Mouse (Mus musculus) adrenal gland, adult 8-10 months (tissue): ENCODE data around the gene Ybx2. TPM values are rescaled to one million over a fixed set of nuclear protein-coding genes. Genes with fewer than 3 reads are reported as not detected.
A peak's percentile ranks its signal among the peaks of the same experiment; 100 is the strongest.
"Not testable (repeated sequence)": the region's sequence is repeated elsewhere in the genome, so short reads cannot be mapped to it uniquely, and the experiment has no call there.

Source experiments
- DNase-seq: peaks from one replicate; pipeline ENCODE4 v3.0.0; 2022
- total RNA-seq, 4 experiments: library from RNA; stranded (reverse); gene quantifications; 2 replicates each; pipeline ENCODE4 v1.2.4; 2022

Ybx2 gene
- total RNA-seq, 4 experiments from 2014 or later, result 6.3 to 13.9 (median 11.8) TPM

GRCm38 (mm10) chr11:69915667-69916627 lies 19.6 kb upstream of the Ybx2 start:
- DNase-seq, result no peak

DNA sequence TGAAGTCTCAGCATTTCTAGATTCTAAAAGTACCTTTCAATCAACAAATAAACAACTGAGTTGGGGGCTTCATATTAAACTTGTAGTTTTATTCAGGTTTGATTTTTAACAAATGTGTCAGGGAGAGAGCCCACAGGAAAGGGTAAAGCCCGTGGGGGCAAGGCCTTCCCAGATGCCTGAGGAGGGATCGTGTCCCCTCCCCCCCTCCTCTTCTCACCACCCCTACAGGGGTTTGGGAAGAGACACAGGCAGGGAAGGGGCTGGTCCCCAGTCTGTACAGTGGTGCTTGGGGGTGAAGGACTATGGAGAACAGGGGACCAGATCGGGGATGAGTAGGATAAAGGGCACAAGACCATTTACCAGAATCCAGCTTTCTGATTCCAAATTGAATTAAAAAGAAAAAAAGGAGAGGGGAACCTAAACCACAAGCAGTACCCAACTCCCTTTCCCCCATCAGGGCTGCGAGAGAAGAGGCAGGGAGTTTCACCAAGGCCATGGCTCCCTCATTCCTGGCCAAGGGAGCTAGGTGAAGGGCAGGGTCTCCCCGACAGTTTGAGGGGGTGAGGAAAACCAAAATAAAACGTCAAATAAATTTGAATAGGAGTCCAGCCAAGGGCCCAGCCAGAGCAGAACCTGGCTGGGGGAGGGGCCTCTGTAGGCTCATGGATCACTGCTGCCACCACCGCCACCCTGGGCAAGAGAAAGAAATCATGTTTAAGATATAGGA lies 18.8 kb upstream of the Ybx2 start:
- DNase-seq, result not testable (repeated sequence)

DNA sequence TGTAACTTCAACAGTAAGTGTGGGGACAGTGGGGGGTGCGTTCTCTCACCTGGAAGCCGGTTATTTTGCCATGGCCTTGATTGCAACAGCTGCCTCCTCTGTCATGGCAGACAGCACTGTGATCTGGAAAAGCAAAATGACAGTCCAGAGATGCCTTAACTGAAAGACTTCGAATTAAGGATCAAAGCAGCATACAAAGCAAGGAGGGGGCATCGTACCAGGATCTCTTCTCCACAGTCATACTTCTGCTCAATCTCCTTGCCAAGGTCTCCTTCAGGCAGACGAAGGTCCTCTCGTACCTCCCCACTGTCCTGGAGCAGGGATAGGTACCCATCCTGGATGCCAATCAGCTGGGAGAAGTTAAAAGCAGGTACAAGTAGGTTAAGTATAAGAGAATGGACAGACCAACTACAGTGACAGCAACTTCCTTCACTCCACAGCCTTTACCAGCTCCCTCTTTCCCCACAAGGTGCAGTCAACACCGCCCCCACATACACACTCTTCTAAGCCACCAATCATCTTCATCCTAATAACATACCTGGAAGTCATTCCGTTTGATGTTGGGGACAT lies 18.1 kb upstream of the Ybx2 start:
- no peak for DNase-seq

GRCm38 (mm10) chr11:69918118-69918517 lies 17.5 kb upstream of the Ybx2 start:
- DNase-seq, result no peak

DNA sequence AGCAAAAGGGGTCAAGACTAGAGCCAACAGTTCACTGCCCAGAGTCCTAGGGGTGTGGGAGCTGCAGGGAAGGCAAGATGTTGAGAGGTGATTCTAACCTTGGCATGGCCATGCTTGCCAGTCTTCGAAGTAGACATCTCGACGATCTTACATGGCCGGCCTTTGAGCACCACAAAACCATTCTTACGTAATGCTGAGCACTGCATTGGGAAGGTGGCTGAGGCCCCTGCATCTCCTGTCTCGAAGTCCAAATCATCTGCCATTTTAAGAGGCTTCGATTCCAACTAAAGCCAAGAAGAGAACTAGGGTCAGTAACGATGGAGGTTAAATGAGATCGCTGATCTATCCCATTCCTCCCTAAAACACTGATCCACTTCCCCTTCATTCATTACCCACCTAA lies 16.5 kb upstream of the Ybx2 start:
- DNase-seq, result no peak

- DNase-seq, result peak; percentile 81
Measured at GRCm38 (mm10) chr11:69919661-69920265, 15.8 kb upstream of the Ybx2 start.

- DNase-seq, result peak; percentile 60
Measured at GRCm38 (mm10) chr11:69920266-69921031, 15.1 kb upstream of the Ybx2 start.

DNA sequence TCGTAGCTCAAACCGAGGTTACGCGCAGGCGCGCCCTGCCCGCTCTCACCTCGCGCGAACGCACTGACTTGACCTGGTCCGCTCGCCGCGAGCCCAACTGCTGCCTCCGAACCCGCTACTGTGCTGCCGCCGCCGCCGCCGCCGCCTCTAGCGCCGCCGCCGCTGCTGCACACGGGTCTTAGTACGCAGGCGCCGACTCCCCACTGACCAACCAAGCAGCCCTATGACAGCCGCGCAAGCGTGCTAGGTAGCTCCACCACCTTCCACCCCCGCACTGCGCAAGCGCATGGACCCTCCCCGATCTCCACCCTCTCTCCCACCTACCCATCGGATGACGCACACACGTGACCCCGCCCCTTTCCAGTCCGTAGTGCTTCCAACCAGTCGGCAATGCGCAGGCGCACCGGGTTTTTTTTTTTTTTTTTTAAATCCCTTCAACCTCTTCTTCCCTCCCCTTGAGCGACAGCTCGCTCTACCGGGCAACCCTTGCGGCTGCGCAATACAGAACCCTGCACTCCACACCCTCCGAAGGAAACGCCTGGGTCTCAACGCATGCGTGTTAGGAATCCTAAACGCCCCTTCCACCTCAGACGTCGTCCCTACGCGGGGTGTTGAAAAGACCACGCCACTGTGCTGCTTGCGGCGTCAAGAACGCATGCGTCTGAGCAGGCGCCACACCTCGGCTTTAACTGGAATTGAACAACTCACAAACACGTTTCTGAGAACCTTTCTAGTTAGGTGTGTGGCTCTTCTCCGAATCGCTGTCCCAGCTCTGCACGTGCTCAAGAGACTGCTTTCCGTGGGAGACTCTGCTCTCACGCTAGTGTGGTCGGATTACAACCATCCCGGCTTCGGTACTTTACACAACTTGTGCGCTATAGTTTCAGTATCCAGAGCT lies 14.2 kb upstream of the Ybx2 start, which contains the start of gene Eif5a:
Eif5a (minus strand) TSS at position 845 of the 898 bp plus-strand sequence.
- DNase-seq, result peak; percentile 100

GRCm38 (mm10) chr11:69922012-69922756 lies 13.4 kb upstream of the Ybx2 start:
- no peak for DNase-seq

DNA sequence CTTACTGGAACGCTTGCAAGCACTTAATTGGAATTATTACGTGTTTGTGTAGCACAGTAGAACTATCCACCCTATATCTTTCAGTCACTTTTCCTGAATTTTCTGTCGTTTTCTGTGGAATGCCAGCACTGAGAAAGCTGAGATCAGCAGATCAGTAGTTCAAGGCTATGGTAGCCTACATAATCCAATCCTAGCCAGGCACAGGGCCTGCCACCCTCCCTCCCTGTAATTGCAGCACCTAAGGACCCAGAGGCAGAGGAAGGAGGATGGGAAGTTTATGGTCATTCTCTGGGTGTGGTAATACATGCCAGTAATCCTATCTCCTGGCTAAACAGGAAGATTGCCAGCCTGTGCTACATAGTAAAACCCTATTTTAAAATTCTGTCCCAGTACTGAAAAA lies 12.8 kb upstream of the Ybx2 start:
- no peak for DNase-seq

- DNase-seq, result no peak
Measured at GRCm38 (mm10) chr11:69927501-69927900, 8.1 kb upstream of the Ybx2 start.

DNA sequence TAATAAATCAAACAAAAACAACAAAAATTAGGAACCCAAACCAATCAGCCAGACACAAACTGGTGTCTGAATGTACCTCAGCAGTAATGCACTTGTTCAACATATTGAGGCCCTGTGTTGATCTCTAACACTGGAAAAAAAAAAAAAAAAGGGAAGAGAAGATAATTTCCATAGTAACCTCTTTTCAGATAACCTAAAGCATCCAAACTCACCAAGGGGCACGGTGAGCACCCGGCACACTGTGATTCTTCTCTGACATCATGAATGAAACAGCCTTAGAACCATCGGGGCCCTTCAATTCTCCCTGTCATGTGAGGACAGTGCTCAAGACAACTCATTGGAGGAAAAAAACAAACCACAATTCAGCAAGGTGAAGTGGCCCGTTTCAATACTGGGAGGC lies 5.9 kb upstream of the Ybx2 start:
- no peak for DNase-seq

DNA sequence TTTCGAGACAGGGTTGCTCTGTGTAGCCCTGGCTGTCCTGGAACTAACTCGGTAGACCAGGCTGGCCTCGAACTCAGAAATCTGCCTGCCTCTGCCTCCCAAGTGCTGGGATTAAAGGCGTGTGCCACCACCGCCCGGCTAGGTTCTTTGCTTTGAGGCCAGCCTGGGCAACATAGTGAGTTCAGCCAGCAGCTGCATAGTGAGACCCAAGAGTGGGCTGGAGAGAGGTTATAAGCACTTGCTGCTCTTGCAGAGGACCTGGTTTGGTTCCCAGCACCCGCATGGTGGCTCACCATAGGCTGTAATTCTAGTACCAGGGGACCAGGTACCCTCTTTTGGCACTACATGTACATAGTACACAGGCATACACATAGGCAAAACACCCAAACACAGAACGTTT lies 5.4 kb upstream of the Ybx2 start:
- DNase-seq, result not testable (repeated sequence)

DNA sequence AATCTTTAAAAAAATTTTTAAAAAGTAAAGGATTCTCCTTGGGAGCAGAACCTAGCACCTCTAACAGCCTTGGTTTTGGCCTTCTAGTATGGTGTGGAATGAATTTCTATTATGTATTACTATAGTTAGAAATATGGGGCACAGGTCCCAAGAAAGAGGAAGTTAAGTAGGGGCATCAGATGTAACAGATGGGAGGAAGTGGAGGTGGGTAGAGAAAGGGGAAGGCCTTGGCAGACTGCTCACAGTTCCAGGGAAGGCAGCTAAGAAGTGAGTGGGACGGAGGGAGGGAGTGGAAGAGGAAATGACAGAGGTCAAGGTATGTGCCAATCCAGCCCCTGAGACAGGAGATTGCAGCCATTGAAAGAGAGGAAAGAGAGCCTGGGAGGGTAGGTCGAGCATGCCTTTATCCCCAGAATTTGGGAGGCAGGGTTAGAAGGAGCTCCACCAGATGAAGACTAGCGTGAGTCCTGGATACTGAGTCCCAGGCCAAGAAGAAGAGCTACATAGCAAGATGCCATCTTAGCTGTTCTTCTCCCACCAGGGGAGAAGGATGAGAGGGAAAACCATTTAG lies 4.5 kb upstream of the Ybx2 start:
- no peak for DNase-seq

GRCm38 (mm10) chr11:69931769-69932168 lies 3.8 kb upstream of the Ybx2 start:
- DNase-seq, result no peak

- no peak for DNase-seq
Measured at GRCm38 (mm10) chr11:69932254-69932653, 3.3 kb upstream of the Ybx2 start.

DNA sequence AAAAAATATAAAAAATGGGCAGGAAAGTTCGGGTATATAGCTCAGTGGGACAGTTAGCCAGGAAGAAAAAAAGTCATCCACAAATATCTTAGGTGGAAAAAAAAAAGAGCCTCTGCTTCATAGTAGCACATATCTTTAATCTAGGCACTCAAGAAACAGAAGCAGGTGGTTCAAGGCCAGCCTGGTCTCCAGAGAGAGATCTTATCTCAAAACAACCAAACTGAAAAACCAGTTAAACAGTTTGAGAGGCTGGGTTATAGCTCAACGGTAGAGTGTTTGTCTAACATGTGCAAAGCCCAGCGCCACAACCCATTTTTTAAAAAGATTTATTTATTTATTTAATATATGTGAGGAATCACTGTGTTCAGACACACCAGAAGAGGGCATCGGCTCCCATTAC lies 2.5 kb upstream of the Ybx2 start:
- no peak for DNase-seq

DNA sequence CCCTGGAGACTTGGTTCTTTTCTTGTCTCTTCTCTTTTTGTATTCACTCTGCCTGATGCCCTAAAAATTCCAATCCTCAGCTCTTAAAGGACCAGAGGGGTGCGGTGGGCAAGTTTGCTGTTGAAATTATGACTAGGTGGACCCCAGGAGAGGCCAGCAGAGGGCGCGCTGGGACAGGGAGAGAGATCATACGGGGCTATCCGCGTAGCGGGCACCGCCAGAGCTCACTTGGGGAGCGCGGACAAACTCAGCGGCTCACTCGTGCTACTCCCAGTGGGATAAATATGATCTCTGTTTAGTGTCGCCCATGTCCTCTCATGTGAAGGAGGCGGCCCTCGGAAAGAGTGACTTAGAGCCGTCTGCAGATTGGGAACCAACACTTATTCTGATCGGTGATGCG lies 1.4 kb upstream of the Ybx2 start:
- peak; percentile 82 for DNase-seq

GRCm38 (mm10) chr11:69934681-69935080 lies 915 bp upstream of the Ybx2 start:
- DNase-seq, result no peak

DNA sequence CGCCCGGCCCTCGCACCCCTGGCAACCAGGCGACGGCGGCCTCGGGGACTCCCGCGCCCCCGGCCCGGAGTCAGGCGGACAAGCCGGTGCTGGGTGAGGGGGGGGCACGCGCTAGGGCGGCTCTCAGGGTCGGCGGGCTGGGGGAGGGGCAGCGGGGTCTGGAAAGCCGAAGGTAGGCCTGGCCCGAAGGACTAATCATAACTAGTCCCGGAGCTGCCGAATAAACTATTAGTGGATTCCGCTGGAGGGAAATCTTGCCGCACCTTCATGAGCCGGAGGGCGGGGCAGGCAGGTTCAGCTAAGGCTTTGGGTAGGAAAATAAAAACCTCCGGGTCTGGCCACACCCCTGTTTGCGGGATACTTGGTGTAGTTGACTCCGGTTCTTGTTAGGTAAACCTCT lies 560 bp downstream of the Ybx2 start:
- no peak for DNase-seq
